Comparison of ENCODE assay signal across 8 mouse cellular contexts in the genomic region with DNA sequence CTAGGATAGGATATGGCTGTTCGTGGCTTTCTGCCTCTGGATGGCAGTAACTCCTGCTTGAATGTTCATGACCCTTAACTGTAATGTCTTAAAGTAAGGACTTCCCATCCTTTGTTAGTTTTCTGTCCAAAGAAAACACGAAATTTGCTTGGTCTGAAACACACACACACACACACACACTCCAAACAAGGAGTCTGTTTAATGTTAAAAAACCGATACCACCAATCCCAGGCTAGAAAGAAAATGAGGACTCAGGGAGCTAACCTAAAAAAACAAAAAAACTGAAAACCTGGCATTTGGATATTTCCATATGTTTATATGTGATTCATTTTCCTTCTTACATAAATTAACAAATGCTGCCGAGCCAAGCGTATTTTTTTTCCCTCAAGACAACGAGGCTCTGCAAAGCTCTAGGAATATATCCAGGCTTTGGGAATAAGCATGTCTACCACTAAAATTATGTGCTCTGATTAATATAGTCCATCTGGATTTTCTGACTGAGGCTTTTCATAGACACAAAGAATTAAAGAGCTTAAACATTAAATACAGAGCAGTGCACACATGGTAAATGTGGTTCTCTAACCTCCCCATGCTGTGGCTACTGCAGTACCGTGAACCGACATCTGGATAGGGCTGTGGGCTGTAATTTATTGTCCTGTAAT.
DNase-seq lines count a peak whose midpoint lies in the region; ATAC-seq lines count a peak whose summit lies in the region.

No protein-coding gene starts in this region.

- no peaks in the 10 kb centered on the region for H3K9me3 ChIP-seq in intestine, embryonic 14.5 days (ENCODE audit: control insufficient read depth, low read length)

- no peak overlapping the region for H3K27ac ChIP-seq in intestine, embryonic 14.5 days (ENCODE audit: low read depth)

- WGBS in intestine, embryonic 14.5 days, result 38% methylated on average over 8 of the region's 8 CpGs

- ATAC-seq in intestine, embryonic 14.5 days (replicated peaks; ENCODE audit: low FRiP score, low TSS enrichment, low read depth), result peak; percentile 53; the same call in 1 of the 2 replicates

- H3K4me1 ChIP-seq in intestine, embryonic 14.5 days (replicated peaks; ENCODE audit: control insufficient read depth, insufficient read depth, low read length), result no peaks in the 10 kb centered on the region

- H3K9ac ChIP-seq in intestine, embryonic 14.5 days (ENCODE audit: low read length), result no peak overlapping the region

- DNase-seq in layer of hippocampus, adult 11-12 months (ENCODE audit: low spot score), result peak; percentile 29
- DNase-seq in layer of hippocampus, postnatal 25 days (ENCODE audit: extremely low spot score in 1 of 2, low spot score in 1 of 2), result no peak
- DNase-seq in embryo, embryonic 11 days, result peak; percentile 49
- no peak for DNase-seq in intestine, embryonic 14.5 days (ENCODE audit: low spot score)
- peak; percentile 44 for DNase-seq in lung, postnatal 10 days
- DNase-seq in urinary bladder, postnatal 36 days (ENCODE audit: low spot score in 2 of 2), result no peak
- DNase-seq in gastrocnemius, postnatal 36 days, result no peak
- no peak for DNase-seq in heart, postnatal 25 days (ENCODE audit: low spot score)

- no peak overlapping the region for H3K4me3 ChIP-seq in intestine, embryonic 14.5 days (ENCODE audit: low read depth, low read length)

- no peak overlapping the region for H3K4me2 ChIP-seq in intestine, embryonic 14.5 days (ENCODE audit: low read length)

- H3K36me3 ChIP-seq in intestine, embryonic 14.5 days (ENCODE audit: control insufficient read depth, insufficient read depth, low read length), result no peaks in the 10 kb centered on the region

- intact Hi-C loops in gastrocnemius, postnatal 36 days (cut with DNase I), result loop anchor here (10.0 kb wide), 1 partner anchor 593 kb away; no protein-coding TSS in a partner anchor
- intact Hi-C loops in heart, postnatal 25 days (cut with DNase I), result loop anchor here (10.0 kb wide), 2 partner anchors 323 to 563 kb away; no protein-coding TSS in a partner anchor

- no peaks in the 10 kb centered on the region for H3K27me3 ChIP-seq in intestine, embryonic 14.5 days (replicated peaks; ENCODE audit: control insufficient read depth, insufficient read depth, low read length)

Comparison
In these comparisons a context has a peak if more than half of its experiments do, and no peak if none do; other contexts are left out.
1. DNase-seq: peak in layer of hippocampus, adult 11-12 months (single experiment), embryo, embryonic 11 days (single experiment) and lung, postnatal 10 days (single experiment); none in layer of hippocampus, postnatal 25 days (0 of 2), intestine, embryonic 14.5 days (single experiment), urinary bladder, postnatal 36 days (0 of 2), gastrocnemius, postnatal 36 days (0 of 2) and heart, postnatal 25 days (single experiment).